Mouse (Mus musculus): ENCODE data around the gene Igf2bp3.
A peak's percentile ranks its signal among the peaks of the same experiment; 100 is the strongest.
"Not testable (repeated sequence)": the region's sequence is repeated elsewhere in the genome, so short reads cannot be mapped to it uniquely, and the experiment has no call there.

Gene Igf2bp3

GRCm38 (mm10) chr6:49214928-49215747 lies at the start of gene Igf2bp3:
Igf2bp3 (minus strand) TSS chr6:49214957.
- no peak for DNase-seq (ENCODE audit: low read depth, low spot score)

- DNase-seq (ENCODE audit: low read depth, low spot score), result not testable (repeated sequence)
Observed at GRCm38 (mm10) chr6:49264446-49264845, 49.7 kb upstream of the Igf2bp3 start.

GRCm38 (mm10) chr6:49263847-49264243 lies 49.1 kb upstream of the Igf2bp3 start, which contains the start of gene Tra2a:
Tra2a (minus strand) TSS chr6:49264033.
- peak; percentile 93 for DNase-seq (ENCODE audit: low read depth, low spot score)

DNA sequence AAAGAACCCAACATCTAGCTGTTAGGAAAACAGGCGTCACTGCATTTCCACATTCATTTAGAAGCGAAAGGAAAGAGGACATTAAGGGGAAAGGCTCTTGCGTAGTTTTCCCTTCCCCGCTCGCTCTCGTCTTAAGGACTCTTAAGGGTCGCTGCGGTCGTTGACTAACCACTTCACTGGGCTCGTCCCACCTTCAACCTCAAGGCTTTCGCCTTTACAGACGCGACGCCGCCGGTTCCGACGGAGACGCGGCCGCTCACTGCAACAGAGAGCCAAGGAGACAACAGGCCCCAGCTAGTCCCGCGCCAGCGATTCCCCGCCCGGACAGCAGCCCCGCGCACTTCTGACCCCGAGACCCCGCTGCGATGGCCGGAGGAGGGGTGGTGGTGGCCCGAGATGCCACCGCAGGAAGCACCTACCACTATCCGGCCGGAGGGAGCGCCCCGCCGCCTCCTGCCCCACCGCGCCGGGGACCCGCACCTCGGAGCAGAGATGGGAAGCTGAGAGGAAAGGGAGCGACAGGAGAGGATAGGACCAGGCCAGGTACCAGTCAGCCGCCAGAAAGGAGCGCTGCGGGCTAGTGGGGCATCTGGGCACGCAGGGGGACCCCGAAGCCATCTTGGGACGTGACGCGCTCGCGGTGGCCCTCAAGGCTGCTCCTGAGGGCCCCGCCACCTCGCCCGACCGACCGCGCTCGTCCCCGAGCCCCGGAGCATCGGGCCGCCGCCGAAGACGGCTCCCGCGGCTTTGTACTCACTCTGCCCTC lies 48.5 kb upstream of the Igf2bp3 start:
- DNase-seq (ENCODE audit: low read depth, low spot score), result peak; percentile 13

GRCm38 (mm10) chr6:49262421-49262820 lies 47.7 kb upstream of the Igf2bp3 start:
- no peak for DNase-seq (ENCODE audit: low read depth, low spot score)

DNA sequence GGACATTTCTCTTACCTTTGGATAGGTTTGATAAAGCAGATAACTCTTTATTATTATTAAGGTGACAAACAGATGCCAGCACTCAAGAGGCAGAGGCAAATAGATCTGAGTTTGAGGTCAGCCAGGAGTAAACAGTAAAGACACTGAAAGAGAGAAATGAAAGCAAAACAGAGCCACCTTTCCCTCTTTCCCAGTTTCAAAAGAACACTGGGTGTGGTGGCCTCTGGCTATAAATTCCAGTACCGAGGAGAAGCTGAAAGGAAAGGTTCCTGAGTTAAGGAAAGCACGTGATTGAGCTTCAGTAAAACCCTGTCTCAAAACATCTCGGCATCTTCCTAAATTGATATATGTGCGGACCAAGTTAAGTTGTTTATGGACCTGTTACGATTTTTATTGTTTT lies 45.0 kb upstream of the Igf2bp3 start:
- no peak for DNase-seq (ENCODE audit: low read depth, low spot score)

DNA sequence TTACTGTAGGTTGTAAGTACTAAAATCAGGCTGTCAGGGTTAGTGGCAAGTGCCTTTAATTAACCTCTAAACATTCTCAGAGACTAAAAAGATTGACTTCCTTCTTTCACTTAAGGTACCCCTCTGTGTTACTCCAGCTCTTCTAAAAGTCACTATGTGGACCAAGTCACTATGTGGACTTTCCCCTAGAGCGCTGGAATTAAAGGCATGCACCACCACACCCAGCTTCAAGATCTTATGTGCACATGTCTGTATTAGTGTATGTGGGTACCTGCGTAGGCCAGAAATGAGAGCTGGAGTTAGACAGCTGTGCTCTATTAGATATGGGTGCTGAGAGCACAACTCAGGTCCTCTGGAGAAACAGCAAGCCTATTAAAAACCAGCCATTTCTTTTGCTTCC lies 43.1 kb upstream of the Igf2bp3 start:
- no peak for DNase-seq (ENCODE audit: low read depth, low spot score)

DNA sequence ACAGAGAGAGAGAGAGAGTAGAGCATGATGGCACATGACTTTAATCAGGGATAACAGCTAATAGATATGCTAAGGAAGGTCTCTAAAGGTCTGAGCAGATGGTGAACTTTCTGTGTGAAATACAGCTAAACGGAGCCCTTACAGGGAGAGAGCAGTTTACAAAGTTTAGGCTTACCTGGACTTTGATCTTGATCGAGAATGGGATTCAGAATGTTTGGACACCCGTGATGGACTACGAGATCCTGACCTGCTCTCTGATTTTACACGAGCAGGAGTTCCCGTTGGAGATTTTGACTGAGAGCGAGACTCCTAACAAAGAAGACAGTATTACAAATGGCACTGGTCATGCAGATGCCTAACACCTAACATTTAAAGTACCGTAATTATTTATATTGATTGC lies 37.5 kb upstream of the Igf2bp3 start:
- no peak for DNase-seq (ENCODE audit: low read depth, low spot score)

DNA sequence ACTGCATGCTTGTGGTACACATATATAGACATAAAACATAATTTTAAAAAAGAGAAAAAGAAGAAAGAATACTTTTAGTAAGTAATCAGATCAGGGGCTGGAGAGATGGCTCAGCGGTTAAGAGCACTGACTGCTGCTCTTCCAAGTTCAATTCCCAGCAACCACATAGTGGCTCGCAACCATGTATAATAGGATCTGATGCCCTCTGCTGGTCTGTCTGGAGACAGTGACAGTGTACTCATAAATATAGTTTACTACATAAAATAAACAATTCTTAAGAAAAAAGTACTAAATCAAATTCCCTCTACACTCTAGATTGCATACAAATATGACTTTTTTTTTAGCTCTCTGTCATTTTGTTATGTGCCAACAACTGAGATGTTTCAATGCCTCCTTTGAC lies 36.4 kb upstream of the Igf2bp3 start:
- DNase-seq (ENCODE audit: low read depth, low spot score), result no peak

- DNase-seq (ENCODE audit: low read depth, low spot score), result no peak
Observed at GRCm38 (mm10) chr6:49247246-49247645, 32.5 kb upstream of the Igf2bp3 start.

- no peak for DNase-seq (ENCODE audit: low read depth, low spot score)
Observed at GRCm38 (mm10) chr6:49242331-49242730, 27.6 kb upstream of the Igf2bp3 start.

GRCm38 (mm10) chr6:49241562-49241961 lies 26.8 kb upstream of the Igf2bp3 start:
- DNase-seq (ENCODE audit: low read depth, low spot score), result no peak

GRCm38 (mm10) chr6:49236331-49236730 lies 21.6 kb upstream of the Igf2bp3 start:
- DNase-seq (ENCODE audit: low read depth, low spot score), result peak; percentile 97

GRCm38 (mm10) chr6:49233356-49233755 lies 18.6 kb upstream of the Igf2bp3 start:
- DNase-seq (ENCODE audit: low read depth, low spot score), result no peak

DNA sequence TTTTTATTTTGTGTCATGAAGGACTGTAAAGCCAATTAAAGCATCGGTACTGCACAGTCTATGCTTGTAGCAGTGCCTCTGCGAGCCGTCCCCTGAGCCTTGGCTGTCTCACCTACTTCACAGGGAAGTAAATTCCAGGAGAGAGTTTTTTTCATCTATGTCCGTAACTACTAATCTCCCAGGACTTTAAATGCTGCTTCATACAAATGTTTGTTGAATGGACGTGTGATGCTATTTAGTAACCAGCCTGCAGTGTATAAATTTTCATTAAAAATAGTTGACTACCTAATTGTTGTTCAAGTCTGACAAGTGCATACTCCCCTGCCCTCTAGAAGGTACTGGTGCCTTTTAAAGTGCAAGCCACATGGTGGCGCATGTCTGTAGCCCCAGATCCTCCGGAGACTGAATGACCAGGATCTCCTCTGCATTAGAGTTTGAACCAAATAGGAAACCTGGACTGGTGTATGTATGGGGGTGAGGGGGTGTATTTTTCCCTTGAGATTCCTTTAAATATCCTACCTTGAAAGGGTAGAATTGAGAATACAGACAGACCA lies 13.4 kb upstream of the Igf2bp3 start:
- no peak for DNase-seq (ENCODE audit: low read depth, low spot score)

DNA sequence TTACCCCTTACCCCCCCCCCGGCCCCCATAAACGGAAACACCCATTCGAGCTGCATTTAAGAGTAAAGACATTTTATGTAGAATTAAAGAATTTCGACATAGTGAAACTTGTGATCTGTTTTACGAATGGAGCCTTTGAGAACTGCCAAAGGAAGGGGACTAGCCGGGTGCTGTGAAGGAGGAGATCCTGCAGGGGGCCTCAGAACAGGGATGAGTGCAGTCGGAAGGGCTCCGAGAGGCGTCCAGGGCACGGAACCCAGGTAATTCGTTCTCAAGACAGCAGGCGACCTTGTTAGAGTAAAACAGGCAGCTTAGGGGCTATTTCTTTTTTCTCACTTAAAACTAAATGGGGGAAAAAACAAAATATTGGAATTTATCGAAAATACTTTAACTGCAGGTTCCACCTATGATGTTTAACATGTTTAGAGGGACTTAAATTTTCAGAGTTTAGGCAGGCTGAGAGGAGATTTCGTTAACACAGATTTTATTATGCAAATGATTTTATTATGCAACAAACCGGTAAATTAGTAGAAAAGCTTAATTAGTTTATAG lies 12.5 kb upstream of the Igf2bp3 start:
- DNase-seq (ENCODE audit: low read depth, low spot score), result no peak

GRCm38 (mm10) chr6:49225728-49226123 lies 11.0 kb upstream of the Igf2bp3 start:
- no peak for DNase-seq (ENCODE audit: low read depth, low spot score)

DNA sequence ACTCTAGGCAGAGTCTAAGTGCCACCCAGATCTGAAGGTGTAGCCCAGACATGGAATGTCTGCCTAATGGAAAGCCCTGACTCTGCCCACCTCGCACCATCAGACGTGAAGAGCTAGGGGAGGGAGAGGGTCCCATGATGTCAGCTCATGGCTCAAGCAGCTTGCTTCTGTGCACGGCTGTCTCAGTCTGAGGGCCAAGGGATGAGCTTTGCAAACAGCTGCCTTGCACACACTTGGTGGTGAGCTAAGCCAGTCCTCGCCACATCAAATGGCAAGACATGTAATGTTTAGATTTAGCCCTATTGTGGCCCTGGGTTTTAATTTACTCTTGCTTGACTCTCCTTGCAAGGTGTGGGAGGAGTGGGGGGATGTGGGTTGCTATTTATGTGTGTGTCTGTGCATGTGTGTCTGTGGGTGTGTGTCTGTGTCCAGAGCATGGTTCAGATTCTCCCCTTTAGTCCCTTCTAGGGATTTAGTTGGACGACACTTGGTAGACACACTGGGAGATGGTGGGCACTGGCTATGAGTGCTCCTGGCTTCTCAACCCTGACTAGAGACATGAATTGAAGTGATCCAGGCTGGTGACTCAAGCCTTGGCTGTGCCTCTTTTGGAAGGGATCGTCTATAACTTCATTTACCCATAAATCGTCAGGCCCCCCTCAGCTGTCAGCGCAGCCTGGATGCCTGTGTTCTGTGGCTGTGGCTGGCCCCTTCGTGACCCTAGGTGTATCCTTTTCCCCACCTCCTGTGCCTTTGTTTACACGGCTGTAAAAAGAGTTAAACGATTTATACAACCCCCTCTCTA lies 10.4 kb upstream of the Igf2bp3 start:
- DNase-seq (ENCODE audit: low read depth, low spot score), result no peak

DNA sequence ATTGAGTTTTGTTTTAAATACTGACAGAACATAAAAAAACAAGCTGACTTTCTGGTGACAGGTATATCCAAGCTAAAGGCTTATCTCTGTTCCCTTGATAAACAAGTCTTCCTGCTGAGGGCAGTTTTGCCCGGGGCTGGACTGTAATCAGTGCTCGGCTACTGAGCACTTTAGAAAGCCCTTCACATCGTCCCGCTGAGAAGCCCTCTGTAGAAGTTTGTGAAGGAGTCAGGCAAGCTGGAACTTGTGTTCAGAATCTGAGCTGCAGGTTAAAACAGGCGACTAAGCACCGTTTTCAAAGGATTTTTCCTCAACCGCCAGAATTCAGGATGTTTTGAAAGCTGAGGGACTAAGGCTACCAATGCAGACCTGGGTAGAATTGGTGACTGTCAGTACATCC lies 7.1 kb upstream of the Igf2bp3 start:
- DNase-seq (ENCODE audit: low read depth, low spot score), result no peak

- DNase-seq (ENCODE audit: low read depth, low spot score), result no peak
Observed at GRCm38 (mm10) chr6:49219920-49220604, 5.3 kb upstream of the Igf2bp3 start.
